Mouse (Mus musculus): ENCODE results near the gene Tmeff2.

The Tmeff2 gene

DNA sequence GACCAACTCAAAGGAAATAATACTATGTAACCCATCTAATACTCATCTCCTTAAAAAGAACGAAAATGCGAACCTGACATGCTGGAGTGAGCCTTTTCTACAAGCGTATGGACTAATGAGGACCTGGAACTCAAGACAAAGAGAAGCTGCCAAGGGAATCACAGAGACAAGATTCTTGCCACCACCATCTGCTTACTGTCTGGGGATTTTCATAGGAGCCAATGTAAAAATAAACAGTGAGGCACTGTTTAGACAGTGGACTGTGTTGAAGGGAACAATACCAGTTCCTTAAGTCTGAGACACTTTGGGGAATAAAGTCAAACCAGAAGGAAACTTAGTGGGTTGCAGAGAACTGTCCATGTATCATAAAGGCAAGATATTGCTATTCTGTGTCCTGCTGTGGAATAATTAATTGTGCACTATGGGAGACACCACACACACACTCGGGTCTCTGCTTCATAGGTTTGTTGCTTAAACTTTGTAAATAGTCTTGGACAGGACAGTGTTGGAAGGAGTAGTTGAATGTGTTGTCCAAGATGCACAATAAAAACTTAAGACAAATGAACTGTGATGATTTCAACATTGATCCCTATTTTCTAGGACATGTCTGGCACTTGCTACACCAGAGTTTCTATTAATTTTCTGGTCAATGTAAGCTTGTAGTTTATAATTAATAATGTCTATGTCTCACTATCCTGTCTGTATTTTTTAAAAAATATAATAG, 79.1 kb downstream of the Tmeff2 start:
- no peak for DNase-seq (ENCODE audit: low read depth, low spot score)

DNA sequence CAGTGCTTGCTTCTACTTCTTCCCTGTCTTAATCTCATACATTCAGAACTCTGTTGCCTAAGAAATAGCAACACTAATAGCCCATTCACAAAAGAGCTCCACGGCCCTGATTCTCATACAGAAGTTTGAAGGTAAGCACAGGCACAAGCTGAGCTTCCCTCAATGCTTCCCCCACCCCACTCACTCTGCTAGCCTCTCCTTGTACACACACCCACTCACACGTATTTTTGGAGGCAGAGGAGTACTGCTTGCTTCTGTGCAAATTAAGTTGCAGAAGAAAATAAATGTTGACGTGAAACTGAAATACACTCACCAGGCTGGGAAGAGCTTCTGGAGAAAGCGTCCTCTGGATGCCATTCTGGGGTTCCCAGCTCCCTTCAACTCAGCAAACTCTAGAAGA, 80.1 kb downstream of the Tmeff2 start:
- DNase-seq (ENCODE audit: low read depth, low spot score), result no peak

DNA sequence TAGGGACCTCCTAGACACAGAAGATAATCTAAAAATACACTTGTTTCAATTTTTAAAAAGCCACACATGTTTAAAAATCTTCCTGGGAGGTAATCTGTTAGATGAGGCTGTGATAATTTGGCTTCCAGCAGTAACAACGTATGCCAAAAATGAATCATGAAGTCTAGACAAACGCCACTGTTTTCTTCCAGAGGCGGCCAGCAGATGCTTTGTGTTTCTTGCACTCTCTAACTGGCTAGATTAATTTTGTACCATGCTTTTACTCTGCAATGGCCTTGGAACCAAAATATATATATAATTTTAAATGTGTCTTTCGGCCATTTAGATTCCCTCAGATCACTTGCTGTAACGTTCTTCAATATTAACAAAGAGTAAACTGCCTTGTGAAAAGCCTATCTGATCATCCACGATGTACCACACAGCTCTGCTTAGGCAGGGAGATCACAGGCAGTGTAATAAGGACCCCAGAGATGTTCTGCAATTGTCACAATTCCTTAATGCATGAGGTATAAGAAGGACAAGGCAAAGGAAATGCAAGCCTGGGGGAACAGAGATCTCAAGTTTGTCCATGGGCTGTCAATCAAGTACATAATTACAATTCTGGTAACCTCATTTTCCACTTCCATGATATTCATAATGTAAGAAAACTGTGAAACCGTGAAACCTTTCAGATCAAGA, 80.8 kb downstream of the Tmeff2 start:
- no peak for DNase-seq (ENCODE audit: low read depth, low spot score)

DNA sequence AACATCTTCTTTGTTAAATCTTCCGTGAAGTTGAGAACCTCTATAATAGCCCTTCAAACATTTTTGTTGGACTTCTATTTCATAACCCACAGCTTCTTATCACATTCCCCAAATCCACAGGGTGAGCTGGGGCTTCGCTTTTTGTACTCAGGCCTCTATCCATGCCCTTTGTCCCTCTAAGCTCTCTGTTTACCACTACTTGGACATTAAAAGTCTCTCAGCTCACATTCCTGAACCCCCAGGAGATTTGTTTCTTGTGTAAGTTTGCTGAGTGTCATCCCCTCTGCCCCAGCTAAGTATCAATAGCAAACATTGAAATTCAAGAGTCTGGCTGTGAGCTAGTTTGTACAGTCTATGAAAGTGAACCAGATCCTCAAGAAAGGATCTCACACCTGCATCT, 90.2 kb downstream of the Tmeff2 start:
- DNase-seq (ENCODE audit: low read depth, low spot score), result peak; percentile 21

DNA sequence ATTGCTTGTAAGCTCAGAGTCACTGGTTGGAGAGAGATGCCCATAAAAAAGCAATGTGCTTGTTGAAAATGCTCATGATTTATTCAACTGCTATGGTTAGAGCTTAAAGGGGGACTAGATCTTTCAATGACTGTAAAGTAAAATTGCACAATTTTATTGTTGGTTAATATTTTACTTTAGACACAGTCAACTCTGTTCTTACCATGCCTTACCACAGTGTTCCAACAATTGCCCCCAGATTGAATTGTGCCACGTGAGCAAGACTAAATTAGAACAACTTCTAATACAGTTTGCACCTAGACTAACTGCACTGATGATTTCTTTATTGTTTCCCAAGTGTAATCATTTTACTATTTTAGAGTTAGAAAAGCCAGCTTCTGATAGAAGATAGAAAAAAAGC, 94.1 kb downstream of the Tmeff2 start:
- no peak for DNase-seq (ENCODE audit: low read depth, low spot score)

DNA sequence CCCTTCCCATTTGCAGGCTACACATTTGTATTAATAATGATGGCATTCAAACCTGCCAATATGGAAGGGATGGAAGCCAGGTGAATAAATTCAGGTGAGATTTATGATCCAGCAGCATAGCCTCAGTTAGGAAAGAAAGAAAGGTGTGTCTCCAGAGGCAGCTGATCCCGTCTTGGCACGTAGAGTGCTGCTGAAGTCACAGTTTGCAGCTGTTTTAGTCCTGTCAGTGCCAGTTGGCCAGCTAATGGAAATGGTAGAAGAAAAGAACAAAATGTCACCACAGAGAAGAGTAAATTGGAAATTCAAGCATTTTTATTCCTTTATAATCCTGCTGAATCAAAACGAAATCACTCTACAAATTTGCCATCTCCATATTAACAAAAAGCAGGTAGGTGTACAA, 99.3 kb downstream of the Tmeff2 start:
- DNase-seq (ENCODE audit: low read depth, low spot score), result no peak

DNA sequence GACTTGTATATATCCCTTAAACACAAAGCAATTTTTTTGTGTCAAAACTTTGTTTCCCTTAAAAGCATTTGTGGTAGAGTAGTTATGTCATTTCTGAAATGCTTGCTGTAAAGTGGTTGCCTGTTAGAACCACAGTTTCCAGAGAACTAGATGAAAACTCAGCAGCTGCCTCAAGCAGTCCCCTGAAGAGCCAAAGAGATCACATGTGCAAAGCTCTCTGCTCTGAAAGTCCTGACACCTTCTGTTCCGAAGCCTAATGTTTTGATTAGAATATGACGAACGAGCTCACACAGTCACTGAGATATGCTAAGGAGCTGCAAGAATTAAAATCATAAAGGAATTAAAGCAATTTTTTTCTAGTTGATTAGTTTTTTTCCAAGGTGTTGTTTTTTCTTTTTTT, 107.9 kb downstream of the Tmeff2 start:
- no peak for DNase-seq (ENCODE audit: low read depth, low spot score)

DNA sequence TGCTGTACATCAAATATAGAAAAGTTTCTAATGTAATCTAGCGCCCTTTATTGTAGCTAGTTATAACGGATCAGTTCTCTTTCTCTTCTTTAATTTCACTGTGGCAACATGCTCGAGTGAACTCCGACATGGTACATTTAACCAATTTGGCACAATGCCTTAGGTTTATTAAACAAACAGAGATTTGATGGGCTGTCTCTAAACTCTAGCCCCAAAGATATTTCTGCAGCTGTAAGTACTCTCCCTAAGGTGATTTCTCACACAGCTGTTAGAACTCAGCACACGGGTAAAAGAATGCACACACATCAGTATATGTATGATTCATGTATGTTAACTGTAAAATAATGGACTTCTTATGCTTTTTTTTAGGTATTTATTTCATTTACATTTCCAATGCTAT, 139.8 kb downstream of the Tmeff2 start:
- DNase-seq (ENCODE audit: low read depth, low spot score), result no peak

DNA sequence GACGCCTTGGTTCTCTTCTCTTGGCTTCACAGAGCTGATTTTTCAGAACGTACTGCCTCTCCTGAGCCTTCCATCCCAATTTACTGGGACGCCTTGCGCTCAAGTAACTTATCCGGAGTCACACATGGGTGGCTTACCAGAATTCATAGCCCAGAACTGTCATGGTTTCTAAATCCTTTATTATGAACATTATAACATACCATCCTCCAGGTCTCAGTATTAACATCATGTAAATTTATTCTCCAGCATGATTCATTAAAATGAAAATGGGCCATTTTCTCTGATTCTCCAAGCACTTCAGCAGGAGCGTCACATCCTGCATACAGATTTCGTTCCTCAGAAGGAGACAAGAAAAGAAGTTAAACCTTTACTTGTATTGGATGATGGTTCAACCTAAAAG, 144.4 kb downstream of the Tmeff2 start:
- no peak for DNase-seq (ENCODE audit: low read depth, low spot score)

DNA sequence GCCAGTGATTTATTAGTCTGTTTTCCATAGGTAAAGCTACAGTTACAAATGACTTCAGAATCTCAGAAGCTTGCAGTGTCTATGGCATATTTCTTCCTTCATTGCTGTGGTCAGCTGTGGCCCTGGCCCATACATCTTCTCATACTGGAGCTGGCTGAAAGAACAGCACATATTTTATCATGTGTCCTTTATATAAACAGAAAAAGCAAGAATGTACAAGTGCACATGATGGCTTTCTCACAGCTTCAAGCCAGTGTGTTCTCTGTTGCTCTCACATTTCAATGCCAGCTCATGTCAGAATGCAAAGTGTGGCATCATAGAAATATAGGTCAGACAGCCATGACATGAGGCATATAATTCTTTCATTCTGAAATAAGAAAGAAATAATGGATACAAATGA, 164.1 kb downstream of the Tmeff2 start:
- peak; percentile 18 for DNase-seq (ENCODE audit: low read depth, low spot score)

DNA sequence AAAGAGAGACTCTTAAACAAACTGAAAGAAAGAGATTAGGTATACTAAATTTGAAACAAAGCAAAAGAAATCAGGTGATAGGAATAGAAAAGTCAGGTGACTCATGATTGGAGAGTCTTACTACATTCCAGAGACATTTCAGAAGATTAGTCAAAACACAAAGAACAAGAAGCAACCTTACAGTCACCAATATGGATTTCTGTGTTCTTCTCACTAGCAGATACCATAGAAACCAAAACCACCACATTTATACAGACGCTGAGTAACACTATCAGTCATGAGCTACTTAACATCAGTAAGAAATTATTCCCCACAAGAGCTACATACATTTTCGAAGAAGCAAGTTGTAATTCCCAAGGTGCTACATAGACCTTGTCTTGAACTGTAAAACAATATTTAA, 165.2 kb downstream of the Tmeff2 start:
- no peak for DNase-seq (ENCODE audit: low read depth, low spot score)

DNA sequence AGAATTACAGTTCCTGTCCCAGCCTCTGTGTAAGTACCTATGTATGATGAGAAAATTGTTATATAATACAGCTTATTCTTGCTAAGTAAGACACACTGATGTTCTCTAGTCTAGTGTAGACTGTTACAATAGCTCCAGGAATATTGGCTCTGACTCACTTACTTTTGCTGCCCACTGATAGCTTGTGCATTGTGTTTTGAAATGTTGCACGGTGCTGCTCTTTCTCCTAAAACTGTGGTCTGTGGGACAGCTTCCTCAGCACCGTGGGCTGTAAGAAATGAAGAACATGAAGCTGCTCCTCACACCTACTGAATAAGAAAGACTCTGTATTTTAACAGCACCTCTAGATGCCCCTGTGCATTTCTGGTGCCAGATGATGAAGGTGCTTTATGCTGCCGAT, 168.4 kb downstream of the Tmeff2 start:
- no peak for DNase-seq (ENCODE audit: low read depth, low spot score)

DNA sequence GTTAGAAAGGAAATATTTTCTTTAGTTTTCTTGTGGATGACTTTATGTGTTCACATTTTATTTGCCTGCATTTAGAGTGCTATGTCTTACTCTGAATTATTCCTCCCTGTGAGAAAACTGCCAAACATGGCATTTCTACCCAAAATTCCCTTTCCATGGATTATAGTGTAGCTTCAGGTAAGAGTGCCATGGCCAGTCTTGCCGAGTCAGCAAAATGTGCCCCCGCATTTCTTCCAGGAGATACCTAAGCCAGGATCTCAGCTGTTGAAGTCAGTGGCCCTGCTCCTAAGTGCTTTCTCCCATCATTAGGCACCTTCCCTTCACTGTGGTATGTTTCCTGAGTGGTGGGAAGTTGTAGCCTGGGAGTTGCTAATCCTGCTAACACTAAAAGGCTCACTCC, 168.8 kb downstream of the Tmeff2 start:
- DNase-seq (ENCODE audit: low read depth, low spot score), result no peak

DNA sequence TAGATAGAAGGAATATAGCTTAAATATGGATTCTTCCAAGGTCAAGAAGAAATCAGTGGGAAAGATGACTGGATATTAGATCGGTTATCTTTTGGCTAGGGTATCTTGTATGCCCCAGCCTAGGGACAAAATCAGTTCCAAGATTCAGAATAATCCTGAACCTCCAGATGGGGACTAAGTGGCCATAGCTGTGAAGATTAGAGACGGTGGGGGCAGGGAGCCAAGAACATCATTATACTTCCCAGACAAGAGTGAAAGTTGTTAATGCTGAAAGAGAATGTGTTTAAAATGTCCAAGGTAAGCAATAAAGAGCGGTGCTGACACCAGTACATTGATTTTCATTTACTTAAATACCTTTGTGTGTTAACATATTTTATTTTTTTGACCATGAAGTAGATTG, 173.6 kb downstream of the Tmeff2 start:
- DNase-seq (ENCODE audit: low read depth, low spot score), result no peak

DNA sequence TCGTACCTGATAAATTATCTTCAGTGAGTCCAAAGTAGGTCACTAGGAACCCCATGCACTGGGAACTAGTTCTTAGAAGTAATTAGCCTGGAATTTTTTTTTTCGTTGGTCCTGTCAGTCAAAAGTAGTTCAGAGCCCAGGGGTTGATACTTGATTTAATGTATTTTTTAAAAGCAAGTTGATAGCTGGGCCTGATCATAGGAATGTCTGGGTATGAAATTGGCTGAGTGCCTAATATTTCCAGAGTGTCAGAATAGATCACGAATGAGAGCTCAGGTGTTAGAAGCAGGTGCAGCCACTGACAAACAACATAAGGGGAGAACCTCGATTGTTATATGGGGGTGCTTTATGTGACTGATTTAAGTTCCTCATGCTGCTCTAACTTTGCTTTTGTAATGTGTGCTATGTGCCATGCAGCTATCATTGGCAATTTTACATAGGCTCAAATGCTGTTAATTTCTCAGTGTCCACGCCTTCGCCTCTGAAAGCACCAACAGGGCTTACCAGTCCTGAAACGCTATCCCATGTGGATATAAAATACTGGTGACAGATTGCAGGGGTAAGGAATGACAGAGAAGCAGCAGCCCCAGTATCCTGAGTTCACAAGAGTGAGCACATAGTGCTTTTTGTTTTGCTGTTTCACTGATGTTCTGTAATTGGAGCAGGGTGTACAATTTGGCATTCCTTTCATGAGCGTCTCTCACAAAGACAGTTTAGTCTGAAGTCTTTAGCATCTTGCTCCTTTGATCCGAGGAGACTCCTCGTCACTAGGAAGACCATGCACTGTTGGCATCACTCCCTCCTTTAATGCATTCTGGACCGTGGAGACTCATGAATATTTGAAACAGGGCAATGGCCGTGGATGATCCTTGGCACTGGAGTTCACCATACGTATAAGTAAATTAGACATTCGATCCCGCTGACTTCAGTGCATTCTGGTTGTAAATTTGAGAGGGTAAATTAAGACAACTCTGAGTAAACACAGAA, 175.6 kb downstream of the Tmeff2 start:
- no peak for DNase-seq (ENCODE audit: low read depth, low spot score)

DNA sequence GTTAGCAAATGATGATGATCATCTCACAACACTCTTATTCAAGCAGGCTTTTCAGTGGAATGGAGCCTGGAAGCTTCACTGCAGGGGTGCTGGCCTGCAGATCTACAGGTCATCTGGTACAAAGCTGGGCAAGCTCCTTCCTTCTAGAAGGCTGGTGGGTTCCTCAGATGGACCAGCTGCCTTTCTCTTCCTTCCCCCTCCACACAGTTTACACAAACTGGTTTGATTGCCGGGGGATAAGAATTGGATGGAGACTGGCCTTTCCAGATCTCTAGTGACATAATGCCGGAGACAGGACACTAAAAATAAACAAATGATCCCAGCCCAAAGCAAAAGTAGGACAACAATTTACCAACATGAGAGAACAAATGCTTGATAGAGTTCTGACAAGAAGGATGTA, 188.5 kb downstream of the Tmeff2 start:
- no peak for DNase-seq (ENCODE audit: low read depth, low spot score)

DNA sequence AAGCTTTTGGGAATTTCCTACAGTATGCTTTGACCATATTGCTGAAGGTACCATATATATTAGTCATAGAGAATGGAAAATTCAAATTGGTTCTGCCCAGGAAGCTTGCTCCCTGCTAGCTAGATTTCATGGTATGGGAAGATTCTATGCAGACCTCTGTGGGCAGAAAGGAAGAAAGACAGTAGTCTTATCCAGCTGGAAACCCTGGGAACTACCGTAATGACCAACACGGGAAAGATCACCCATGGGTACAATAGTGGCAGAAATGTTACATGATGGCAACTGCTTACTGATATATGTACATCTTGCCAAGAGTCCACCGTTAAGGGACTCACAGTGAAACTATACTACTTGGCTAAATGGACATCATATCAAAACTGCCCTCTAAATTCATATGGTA, 189.4 kb downstream of the Tmeff2 start:
- DNase-seq (ENCODE audit: low read depth, low spot score), result no peak

DNA sequence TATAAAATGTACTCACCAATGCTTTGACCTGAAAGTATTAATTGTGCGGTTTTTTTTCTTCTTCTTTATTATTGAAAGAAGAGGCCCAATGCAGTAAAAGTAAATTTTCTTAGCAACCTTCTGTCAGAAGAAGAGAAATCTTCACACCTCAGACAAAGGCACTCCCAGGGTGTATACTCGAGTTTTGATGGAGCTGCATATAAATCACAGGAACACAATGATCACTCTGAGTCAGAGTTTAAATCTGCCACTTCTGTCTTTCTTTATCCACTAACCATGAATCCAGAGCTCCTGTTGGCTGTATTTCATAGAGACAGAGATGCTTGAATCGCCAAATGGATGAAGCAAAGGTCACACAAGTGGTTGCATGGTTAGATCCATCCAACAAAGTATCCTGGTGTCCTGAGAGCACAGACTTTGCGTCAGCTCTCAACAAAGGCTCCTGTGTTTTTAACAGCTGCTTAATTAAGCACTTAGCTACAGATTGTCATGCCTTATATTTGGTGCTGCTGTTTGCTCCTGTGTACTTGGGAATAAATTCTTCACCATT, 189.8 kb downstream of the Tmeff2 start:
- peak; percentile 69 for DNase-seq (ENCODE audit: low read depth, low spot score)

DNA sequence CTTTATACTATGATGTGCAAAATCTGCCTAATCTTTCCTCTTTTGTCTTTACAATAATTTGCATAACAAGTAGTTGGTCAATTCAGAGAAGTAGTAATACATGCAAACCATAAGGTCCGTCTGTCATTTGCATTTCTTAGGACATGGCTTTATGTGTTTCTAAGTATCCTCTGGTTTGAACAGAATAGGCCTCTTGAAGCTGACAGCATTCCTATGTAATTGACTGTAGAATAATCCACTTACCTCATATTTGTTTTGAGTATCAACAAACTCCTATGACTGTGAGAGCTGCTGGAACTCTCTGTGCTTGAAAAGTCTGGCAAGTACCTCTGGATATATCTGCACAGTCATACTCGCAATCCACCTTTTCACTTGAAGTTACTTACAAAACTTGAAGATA, 194.3 kb downstream of the Tmeff2 start:
- DNase-seq (ENCODE audit: low read depth, low spot score), result no peak

DNA sequence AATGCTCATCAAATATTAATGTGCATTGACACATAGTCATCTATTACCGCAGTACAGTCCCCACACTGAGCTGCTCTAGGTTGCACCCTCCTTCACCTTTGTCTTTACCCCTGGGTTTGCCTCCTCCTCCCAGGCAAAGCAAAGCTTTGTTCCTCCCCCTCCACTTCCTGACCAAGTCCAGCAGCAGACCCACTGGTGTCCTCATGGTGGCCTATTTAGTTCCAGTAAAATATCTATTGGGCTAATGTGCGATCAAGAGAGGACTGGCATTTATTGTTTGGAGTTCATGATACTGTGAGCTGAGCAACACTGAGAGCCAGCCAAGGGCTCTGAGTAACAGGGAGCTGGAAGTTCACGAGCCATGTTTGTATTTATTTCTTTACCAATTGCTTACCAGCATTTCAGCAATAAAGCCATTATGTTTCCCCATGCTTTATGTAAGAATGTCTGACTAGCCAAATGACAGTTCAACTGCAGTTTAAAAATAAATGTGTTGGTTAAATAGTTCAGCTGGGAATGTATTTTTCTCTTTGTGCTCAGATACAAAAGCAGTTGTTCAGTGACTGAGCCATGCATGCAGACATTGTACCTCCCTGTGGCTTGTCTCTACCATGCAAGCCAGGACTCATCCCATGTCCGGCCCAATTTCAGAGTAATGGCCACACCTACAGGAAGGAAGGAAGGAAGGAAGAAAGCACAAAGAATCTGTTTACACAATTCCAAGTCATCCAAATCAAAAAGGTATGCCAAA, 196.6 kb downstream of the Tmeff2 start:
- no peak for DNase-seq (ENCODE audit: low read depth, low spot score)

DNA sequence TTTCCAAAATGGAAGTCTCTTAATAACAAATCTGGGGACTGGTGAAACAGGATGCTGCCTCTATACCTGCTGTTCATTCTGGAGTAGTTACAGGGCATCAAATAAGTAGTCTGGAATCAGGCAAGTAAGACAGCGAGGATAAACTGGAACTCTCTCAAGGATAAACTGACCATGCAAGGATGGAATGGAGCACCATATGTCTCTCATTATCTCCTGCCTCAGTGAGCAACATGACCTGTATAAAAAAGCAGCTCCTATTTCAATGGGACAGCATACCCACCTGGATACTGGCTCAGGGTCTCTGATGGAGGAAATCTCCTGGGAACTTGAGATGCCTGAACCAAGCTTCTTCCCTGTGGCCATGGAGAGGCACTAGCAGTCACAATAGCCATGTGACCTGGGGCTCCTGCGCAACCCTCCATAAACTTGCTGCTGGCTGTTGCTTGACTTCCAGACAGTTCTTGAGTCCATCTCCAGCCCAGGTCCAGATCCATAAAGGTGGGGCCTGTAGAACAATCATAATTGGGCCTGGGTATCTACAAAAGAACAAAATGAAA, 200.7 kb downstream of the Tmeff2 start:
- no peak for DNase-seq (ENCODE audit: low read depth, low spot score)
